Mouse (Mus musculus): Measurements from ENCODE around the gene Amdhd2. TPM values are rescaled to one million over a fixed set of nuclear protein-coding genes. Genes with fewer than 3 reads are reported as not detected.

Amdhd2 gene
- total and polyA plus RNA-seq, 3 experiments = 9.0 to 17.7 (median 10.2) TPM

- Histone ChIP-seq H3K79me2 (replicated peaks; ENCODE audit: control insufficient read depth, insufficient read depth, low read length) (no peaks in the 10 kb centered on the region; the same call in 1 of the 2 replicates), H3K36me3 (ENCODE audit: control insufficient read depth, insufficient read depth, low read length) (no peaks in the 10 kb centered on the region), H3K4me1 (ENCODE audit: control insufficient read depth, insufficient read depth, low read length) (peaks cover 5% of the 10 kb centered on the region), H3K27me3 (ENCODE audit: control insufficient read depth, insufficient read depth, low read length) (no peaks in the 10 kb centered on the region), H3K9ac (ENCODE audit: low read depth, low read length) (peak overlapping the region; percentile 84), H3K27ac (no peak overlapping the region; the same call in 1 of the 2 replicates), H3K4me3 (peak overlapping the region; percentile 92)
- 39% methylated on average over 7 of the region's 7 CpGs for WGBS
- DNase-seq = no peak
- TF ChIP-seq CTCF (IDR thresholded peaks at IDR 0.05) (no peak), EP300 (IDR thresholded peaks at IDR 0.05; ENCODE audit: insufficient read depth, low read depth, low read length) (no peak), POLR2A (IDR thresholded peaks at IDR 0.05; ENCODE audit: insufficient read depth, low read depth, low read length) (no peak)
- intact Hi-C loops (cut with DNase I) = no loop called here
These were observed 4.4 kb upstream of the Amdhd2 start for GRCm38 (mm10) chr17:24167891-24168505.

GRCm38 (mm10) chr17:24167120-24167519 lies 3.6 kb upstream of the Amdhd2 start:
- 43% methylated on average over 6 of the region's 6 CpGs for WGBS
- no peak for DNase-seq
- H3K9ac ChIP-seq (ENCODE audit: low read depth, low read length) = no peak overlapping the region
- H3K4me3 ChIP-seq = no peak overlapping the region
- H3K4me1 ChIP-seq (ENCODE audit: control insufficient read depth, insufficient read depth, low read length) = peaks cover 7% of the 10 kb centered on the region
- H3K27ac ChIP-seq = no peak overlapping the region
- intact Hi-C loops (cut with DNase I) = no loop called here
- no peaks in the 10 kb centered on the region for H3K36me3 ChIP-seq (ENCODE audit: control insufficient read depth, insufficient read depth, low read length)
- no peak for TF ChIP-seq CTCF (IDR thresholded peaks at IDR 0.05)
- no peak for TF ChIP-seq POLR2A (IDR thresholded peaks at IDR 0.05; ENCODE audit: insufficient read depth, low read depth, low read length)
- no peak for TF ChIP-seq EP300 (IDR thresholded peaks at IDR 0.05; ENCODE audit: insufficient read depth, low read depth, low read length)
- no peaks in the 10 kb centered on the region; the same call in 1 of the 2 replicates for H3K79me2 ChIP-seq (replicated peaks; ENCODE audit: control insufficient read depth, insufficient read depth, low read length)
- H3K27me3 ChIP-seq (ENCODE audit: control insufficient read depth, insufficient read depth, low read length) = no peaks in the 10 kb centered on the region

- Histone ChIP-seq H3K36me3 (ENCODE audit: control insufficient read depth, insufficient read depth, low read length) (no peaks in the 10 kb centered on the region), H3K9ac (ENCODE audit: low read depth, low read length) (no peak overlapping the region), H3K27me3 (ENCODE audit: control insufficient read depth, insufficient read depth, low read length) (no peaks in the 10 kb centered on the region), H3K27ac (no peak overlapping the region), H3K4me1 (ENCODE audit: control insufficient read depth, insufficient read depth, low read length) (peaks cover 5% of the 10 kb centered on the region), H3K4me3 (no peak overlapping the region), H3K79me2 (replicated peaks; ENCODE audit: control insufficient read depth, insufficient read depth, low read length) (no peaks in the 10 kb centered on the region; the same call in 1 of the 2 replicates)
- WGBS = 70% methylated on average over 11 of the region's 11 CpGs
- DNase-seq = peak in 1 of 2 experiments; percentile 43
- intact Hi-C loops (cut with DNase I) = no loop called here
- no peak for TF ChIP-seq POLR2A (IDR thresholded peaks at IDR 0.05; ENCODE audit: insufficient read depth, low read depth, low read length)
- no peak for TF ChIP-seq CTCF (IDR thresholded peaks at IDR 0.05)
- no peak for TF ChIP-seq EP300 (IDR thresholded peaks at IDR 0.05; ENCODE audit: insufficient read depth, low read depth, low read length)
These were observed 1.1 kb upstream of the Amdhd2 start for GRCm38 (mm10) chr17:24164566-24165259.

GRCm38 (mm10) chr17:24162584-24163175 lies 886 bp downstream of the Amdhd2 start:
- whole genome bisulfite sequencing = 9% methylated on average over 17 of the region's 17 CpGs
- H3K4me1 ChIP-seq (ENCODE audit: control insufficient read depth, insufficient read depth, low read length) = peaks cover 5% of the 10 kb centered on the region
- peak overlapping the region; percentile 86 for H3K27ac ChIP-seq
- H3K4me3 ChIP-seq = peak overlapping the region; percentile 83
- TF ChIP-seq EP300 (IDR thresholded peaks at IDR 0.05; ENCODE audit: insufficient read depth, low read depth, low read length) (no peak), CTCF (IDR thresholded peaks at IDR 0.05) (no peak), POLR2A (IDR thresholded peaks at IDR 0.05; ENCODE audit: insufficient read depth, low read depth, low read length) (no peak)
- intact Hi-C loops (cut with DNase I) = no loop called here
- H3K79me2 ChIP-seq (replicated peaks; ENCODE audit: control insufficient read depth, insufficient read depth, low read length) = no peaks in the 10 kb centered on the region
- peak in 1 of 2 experiments; percentile 42 for DNase-seq
- H3K36me3 ChIP-seq (ENCODE audit: control insufficient read depth, insufficient read depth, low read length) = no peaks in the 10 kb centered on the region
- H3K9ac ChIP-seq (ENCODE audit: low read depth, low read length) = peak overlapping the region; percentile 85
- no peaks in the 10 kb centered on the region for H3K27me3 ChIP-seq (ENCODE audit: control insufficient read depth, insufficient read depth, low read length)

GRCm38 (mm10) chr17:24161466-24161865 lies 2.1 kb downstream of the Amdhd2 start:
- Histone ChIP-seq H3K79me2 (replicated peaks; ENCODE audit: control insufficient read depth, insufficient read depth, low read length) (no peaks in the 10 kb centered on the region), H3K4me3 (no peak overlapping the region), H3K36me3 (ENCODE audit: control insufficient read depth, insufficient read depth, low read length) (no peaks in the 10 kb centered on the region), H3K27me3 (ENCODE audit: control insufficient read depth, insufficient read depth, low read length) (no peaks in the 10 kb centered on the region), H3K27ac (no peak overlapping the region), H3K9ac (ENCODE audit: low read depth, low read length) (no peak overlapping the region), H3K4me1 (ENCODE audit: control insufficient read depth, insufficient read depth, low read length) (peaks cover 5% of the 10 kb centered on the region)
- intact Hi-C loops (cut with DNase I) = no loop called here
- TF ChIP-seq EP300 (IDR thresholded peaks at IDR 0.05; ENCODE audit: insufficient read depth, low read depth, low read length) (no peak), POLR2A (IDR thresholded peaks at IDR 0.05; ENCODE audit: insufficient read depth, low read depth, low read length) (no peak), CTCF (IDR thresholded peaks at IDR 0.05) (no peak)
- 80% methylated on average over 5 of the region's 5 CpGs for WGBS
- no peak for DNase-seq

All from heart, adult 2 months (tissue).